Mouse (Mus musculus) adrenal gland, postnatal 10 days (tissue): ENCODE results near the gene Emc4. TPM values are rescaled to one million over a fixed set of nuclear protein-coding genes. Genes with fewer than 3 reads are reported as not detected.

Source experiments
- DNase-seq: peaks from one replicate; pipeline ENCODE4 v3.0.0; 2021; ENCODE audit warnings: mixed read lengths
- total RNA-seq, 2 experiments: library from RNA; stranded (reverse); gene quantifications; 2 replicates each; pipeline ENCODE4 v1.2.3; 2021

Gene Emc4
- total RNA-seq, 2 experiments from 2014 or later: 75.7 to 89.7 TPM

- no peak for DNase-seq
Observed at GRCm38 (mm10) chr2:112339736-112340135, 28.1 kb downstream of the Emc4 start.

DNA sequence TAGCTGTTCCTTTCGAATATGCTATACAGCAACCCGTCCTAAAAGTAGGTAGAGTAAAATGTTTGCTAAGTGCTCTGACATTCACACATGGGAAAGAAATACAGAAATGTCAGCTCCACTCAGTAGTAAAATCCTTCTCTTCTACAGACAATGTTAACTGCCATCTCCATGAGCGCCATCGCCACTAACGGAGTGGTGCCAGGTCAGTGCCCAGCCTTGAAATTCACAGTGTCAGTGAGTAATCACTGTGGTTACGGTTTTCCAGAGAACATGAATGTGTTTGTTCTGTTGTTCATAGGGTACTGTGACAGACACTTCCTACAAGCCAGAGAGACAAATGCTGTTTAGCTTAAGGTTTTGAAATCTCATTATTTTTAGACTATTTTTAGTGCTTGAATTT, 30.6 kb downstream of the Emc4 start:
- DNase-seq: peak; percentile 21

- DNase-seq: no peak
Observed at GRCm38 (mm10) chr2:112332051-112332898, 35.6 kb downstream of the Emc4 start.

- DNase-seq: no peak
Observed at GRCm38 (mm10) chr2:112328069-112328777, 39.6 kb downstream of the Emc4 start.

- peak; percentile 35 for DNase-seq
Observed at GRCm38 (mm10) chr2:112318905-112319304, 48.9 kb downstream of the Emc4 start.

DNA sequence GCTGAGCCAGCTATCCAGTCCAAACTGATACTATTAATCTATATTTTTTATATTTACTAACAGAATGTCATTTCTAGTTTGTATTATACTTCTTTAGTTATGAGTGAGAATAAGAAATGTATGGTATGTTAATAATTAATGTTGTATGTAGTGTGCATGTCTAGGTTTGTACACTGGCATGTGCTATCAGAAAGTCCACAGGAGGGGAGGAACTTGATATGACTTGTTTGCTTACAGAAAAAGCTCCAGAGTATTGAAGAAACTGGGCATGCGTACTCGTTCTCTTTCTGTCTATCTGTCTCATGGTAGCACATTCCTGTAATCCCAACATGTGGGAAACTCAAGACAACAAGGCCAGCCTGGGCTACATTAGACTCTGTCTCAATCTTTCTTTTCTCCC, 49.6 kb downstream of the Emc4 start:
- DNase-seq: no peak

DNA sequence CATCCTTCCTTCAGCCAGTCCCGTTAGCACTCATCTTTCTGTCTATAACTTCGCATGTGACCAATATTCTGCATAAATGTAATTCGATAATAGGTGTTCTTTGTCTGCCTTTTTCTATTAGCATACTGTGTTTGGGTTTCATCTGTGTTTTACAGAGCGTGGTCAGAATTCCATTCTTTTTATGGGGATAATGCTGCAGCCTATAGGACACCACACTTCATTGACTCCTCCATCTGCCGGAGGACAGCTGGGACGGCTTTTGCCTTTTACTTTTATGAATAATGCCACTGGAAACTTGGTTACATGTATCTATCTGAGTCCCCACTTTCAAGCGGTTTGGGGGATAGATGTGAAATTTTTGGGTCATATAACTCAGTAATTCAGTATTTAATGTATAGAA, 52.2 kb downstream of the Emc4 start:
- no peak for DNase-seq

Other genes with a start within 250 kb of the Emc4 start
- gene Olfr1316, start 233.1 kb downstream of the Emc4 start, total RNA-seq: not detected
- not detected for gene Olfr1317, start 227.7 kb downstream of the Emc4 start, total RNA-seq
- not detected for gene Olfr1318, start 213.8 kb downstream of the Emc4 start, total RNA-seq
- gene Lpcat4, start 128.6 kb downstream of the Emc4 start, total RNA-seq: 1 to 10 TPM; 8.4 to 9.5 TPM
- not detected for gene Nutm1, start 108.7 kb downstream of the Emc4 start, total RNA-seq
- gene Nop10, start 106.1 kb downstream of the Emc4 start, total RNA-seq: 100 to 1,000 TPM; 121 to 126 TPM
- 10 to 100 TPM; 33.1 to 43.7 TPM for gene Slc12a6, start 102.2 kb downstream of the Emc4 start, total RNA-seq
- gene Gm21985, start 101.7 kb downstream of the Emc4 start, total RNA-seq: under 1 TPM in 1 of 2 experiments, not detected in 1; 0.54 TPM
- gene Katnbl1, start 11.2 kb upstream of the Emc4 start, total RNA-seq: 10 to 100 TPM; 11.6 to 12.8 TPM
- gene Emc7, start 87.0 kb upstream of the Emc4 start, total RNA-seq: 10 to 100 TPM; 23.8 to 27.3 TPM
- not detected for gene Chrm5, start 112.7 kb upstream of the Emc4 start, total RNA-seq
- gene Aven, start 124.9 kb upstream of the Emc4 start, total RNA-seq: 10 to 100 TPM; 12.2 to 15.1 TPM